Mouse (Mus musculus) forebrain, embryonic 11.5 days (tissue): ENCODE data around the gene Cpne4. TPM values are rescaled to one million over a fixed set of nuclear protein-coding genes. Genes with fewer than 3 reads are reported as not detected.
A peak's percentile ranks its signal among the peaks of the same experiment; 100 is the strongest.

Source experiments
- ATAC-seq: fragments of 200-750 bp; cut with Nextera tagmentation; replicated peaks from 2 replicates; pipeline ENCODE4 v1.8.0; 2017; ENCODE audit warnings: moderate TSS enrichment; ENCODE audit not compliant: low FRiP score
- DNase-seq: peaks from one replicate; pipeline ENCODE4 v3.0.0-alpha.2; 2017; ENCODE audit warnings: low spot score
- H3K27ac ChIP-seq: fragments of 300-500 bp; sonication (generic); 2 replicates; pipeline ENCODE4 v1.5.1; 2014; ENCODE audit warnings: low read depth, low read length
- H3K27me3 ChIP-seq: fragments of 300-500 bp; sonication (generic); 2 replicates; pipeline ENCODE4 v1.6.1; 2014; ENCODE audit warnings: mild to moderate bottlenecking, low read length, mixed read lengths; ENCODE audit not compliant: control insufficient read depth, insufficient read depth
- H3K36me3 ChIP-seq: fragments of 300-500 bp; sonication (generic); 2 replicates; pipeline ENCODE4 v1.6.1; 2014; ENCODE audit warnings: mild to moderate bottlenecking, low read length, moderate library complexity, mixed read lengths; ENCODE audit not compliant: control insufficient read depth, insufficient read depth
- H3K4me1 ChIP-seq: fragments of 300-500 bp; sonication (generic); replicated peaks from 2 replicates; pipeline ENCODE4 v1.6.1; 2014; ENCODE audit warnings: low read length, mixed read lengths; ENCODE audit not compliant: control insufficient read depth, insufficient read depth
- H3K4me2 ChIP-seq: fragments of 300-500 bp; sonication (generic); 2 replicates; pipeline ENCODE4 v1.6.1; 2014; ENCODE audit warnings: low read depth, mild to moderate bottlenecking, low read length, moderate library complexity, mixed read lengths; ENCODE audit not compliant: severe bottlenecking
- H3K4me3 ChIP-seq: fragments of 300-500 bp; sonication (generic); 2 replicates; pipeline ENCODE4 v1.5.1; 2014; ENCODE audit warnings: low read depth, low read length
- H3K9ac ChIP-seq: fragments of 300-500 bp; sonication (generic); 2 replicates; pipeline ENCODE4 v1.6.1; 2014; ENCODE audit warnings: low read length
- H3K9me3 ChIP-seq: fragments of 300-500 bp; sonication (generic); 2 replicates; pipeline ENCODE4 v1.6.1; 2016; ENCODE audit warnings: low read length, mixed read lengths; ENCODE audit not compliant: control insufficient read depth
- WGBS: fragments of 180-500 bp; shearing (Covaris S2); extraction: QIAGEN DNeasy Blood & Tissue Kit; methylation state at CpG from one replicate; pipeline ENCODE4 v1.1.7; 2014; 5-methylcytosine and 5-hydroxymethylcytosine counted together
- polyA plus RNA-seq: library from polyadenylated mRNA; unstranded; fragments of >200 nt; fragmentation: Nextera tagmentation; extraction: Ambion mirVana; gene quantifications from 2 replicates; pipeline ENCODE4 v1.2.1, GENCODE M21; 2014

Gene Cpne4
- 0.25 and 0.39 TPM in 2 replicates for polyA plus RNA-seq

GRCm38 (mm10) chr9:104546986-104547385 lies at the start of gene Cpne4:
Gene Cpne4 (plus strand): TSS chr9:104547286.
- H3K9me3 ChIP-seq: no peaks in the 10 kb centered on the region
- no peak within 1 kb of the TSS for H3K9ac ChIP-seq
- H3K4me3 ChIP-seq: no peak within 1 kb of the TSS
- DNase-seq (no peak), ATAC-seq (no peak)
- no peaks in the 10 kb centered on the region for H3K4me1 ChIP-seq
- WGBS: 81% methylated on average over 2 of the region's 2 CpGs
- no peak within 1 kb of the TSS for H3K4me2 ChIP-seq
- H3K27ac ChIP-seq: no peak within 1 kb of the TSS
- no peaks in the 10 kb centered on the region for H3K36me3 ChIP-seq
- H3K27me3 ChIP-seq: no peaks in the 10 kb centered on the region

DNA sequence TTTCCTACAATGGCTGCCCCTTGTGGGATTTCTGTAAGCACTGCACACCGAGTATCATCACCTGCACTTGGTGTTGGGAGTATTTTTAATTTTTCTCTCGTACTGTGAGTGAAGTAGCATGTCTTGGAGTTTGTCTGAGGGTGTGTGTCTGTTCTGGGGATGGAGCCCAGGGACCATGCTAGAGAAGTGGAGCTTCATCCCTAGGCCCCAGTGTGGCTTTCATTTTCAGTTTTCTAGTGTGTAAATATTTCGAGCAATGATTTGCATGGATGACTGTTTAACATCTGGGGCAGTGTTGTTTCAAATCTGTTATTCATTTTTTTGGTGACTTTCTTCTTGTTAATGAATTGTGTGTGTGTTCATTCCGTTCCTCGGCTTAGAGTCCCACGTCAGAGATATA lies 31.9 kb upstream of the Cpne4 start:
- H3K9ac ChIP-seq: no peak overlapping the region
- H3K9me3 ChIP-seq: no peaks in the 10 kb centered on the region
- H3K4me3 ChIP-seq: no peak overlapping the region
- H3K27ac ChIP-seq: no peak overlapping the region
- ATAC-seq (no peak), DNase-seq (no peak)
- no peaks in the 10 kb centered on the region for H3K27me3 ChIP-seq
- H3K4me2 ChIP-seq: no peak overlapping the region
- no peaks in the 10 kb centered on the region for H3K36me3 ChIP-seq
- no peaks in the 10 kb centered on the region for H3K4me1 ChIP-seq
- 93% methylated on average over 6 of the region's 6 CpGs for WGBS

DNA sequence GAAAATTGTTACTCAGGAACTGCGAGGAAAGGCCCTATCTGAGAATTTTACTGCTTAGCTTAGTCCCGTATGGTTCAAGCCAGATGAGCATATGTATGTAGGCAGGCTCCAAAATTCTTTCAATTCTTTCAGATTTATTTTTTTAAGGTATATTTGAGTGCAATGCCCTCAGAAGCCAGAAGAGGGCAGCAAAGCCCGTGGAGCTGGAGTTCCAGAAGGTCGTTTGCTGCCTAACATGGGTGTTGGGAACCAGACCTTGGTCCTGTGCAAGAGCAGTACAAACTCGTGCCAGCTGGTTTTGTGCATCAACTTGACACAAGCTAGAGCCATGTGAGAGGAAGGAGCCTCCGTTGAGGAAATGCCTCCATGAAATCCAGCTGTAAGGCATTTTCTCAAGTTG lies 11.6 kb upstream of the Cpne4 start:
- DNase-seq (no peak), ATAC-seq (no peak)
- no peak overlapping the region for H3K9ac ChIP-seq
- H3K27me3 ChIP-seq: no peaks in the 10 kb centered on the region
- WGBS: 59% methylated on average over 6 of the region's 6 CpGs
- no peaks in the 10 kb centered on the region for H3K4me1 ChIP-seq
- no peaks in the 10 kb centered on the region; the same call in 1 of the 2 replicates for H3K36me3 ChIP-seq
- no peak overlapping the region for H3K4me2 ChIP-seq
- H3K27ac ChIP-seq: no peak overlapping the region
- H3K4me3 ChIP-seq: no peak overlapping the region
- H3K9me3 ChIP-seq: no peaks in the 10 kb centered on the region

GRCm38 (mm10) chr9:104565815-104566214 lies 18.7 kb downstream of the Cpne4 start:
- H3K36me3 ChIP-seq: no peaks in the 10 kb centered on the region
- 53% methylated on average over 3 of the region's 3 CpGs for whole genome bisulfite sequencing
- no peak for DNase-seq
- H3K9ac ChIP-seq: no peak overlapping the region
- no peak overlapping the region for H3K4me2 ChIP-seq
- ATAC-seq: no peak
- H3K27me3 ChIP-seq: peaks cover 5% of the 10 kb centered on the region
- H3K4me3 ChIP-seq: no peak overlapping the region
- no peak overlapping the region for H3K27ac ChIP-seq
- no peaks in the 10 kb centered on the region for H3K9me3 ChIP-seq
- no peaks in the 10 kb centered on the region for H3K4me1 ChIP-seq

- no peak for ATAC-seq
- Histone ChIP-seq H3K4me2 (no peak overlapping the region), H3K9ac (no peak overlapping the region), H3K36me3 (no peaks in the 10 kb centered on the region), H3K9me3 (no peaks in the 10 kb centered on the region), H3K27me3 (peaks cover 5% of the 10 kb centered on the region), H3K4me3 (no peak overlapping the region), H3K27ac (no peak overlapping the region), H3K4me1 (no peaks in the 10 kb centered on the region)
- whole genome bisulfite sequencing: 89% methylated on average over 5 of the region's 5 CpGs
- no peak for DNase-seq
Measured at GRCm38 (mm10) chr9:104566468-104566867, 19.4 kb downstream of the Cpne4 start.

DNA sequence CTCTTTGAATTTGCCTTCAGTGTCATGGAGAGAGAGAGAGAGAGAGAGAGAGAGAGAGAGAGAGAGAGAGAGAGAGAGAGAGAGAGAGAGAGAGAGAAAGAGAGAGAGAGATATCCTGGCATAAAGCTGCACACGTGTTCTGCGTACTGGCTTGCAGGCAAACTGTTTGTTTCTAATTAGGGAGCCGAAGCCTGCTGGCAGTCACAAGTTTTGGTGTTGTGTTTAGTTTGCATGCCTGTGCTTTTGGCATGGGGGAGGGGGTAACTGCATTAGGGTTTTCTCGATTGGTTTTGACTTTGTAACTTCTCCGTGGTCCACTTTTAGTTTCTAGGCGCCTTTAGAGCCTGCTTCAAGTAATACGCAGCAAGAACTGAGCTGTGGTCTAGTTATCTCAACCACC lies 20.0 kb downstream of the Cpne4 start:
- Histone ChIP-seq H3K9me3 (no peaks in the 10 kb centered on the region), H3K27me3 (peaks cover 5% of the 10 kb centered on the region), H3K4me3 (no peak overlapping the region), H3K27ac (no peak overlapping the region), H3K9ac (no peak overlapping the region), H3K4me1 (no peaks in the 10 kb centered on the region), H3K36me3 (no peaks in the 10 kb centered on the region), H3K4me2 (no peak overlapping the region)
- no peak for DNase-seq
- 78% methylated on average over 7 of the region's 7 CpGs for WGBS
- no peak for ATAC-seq

DNA sequence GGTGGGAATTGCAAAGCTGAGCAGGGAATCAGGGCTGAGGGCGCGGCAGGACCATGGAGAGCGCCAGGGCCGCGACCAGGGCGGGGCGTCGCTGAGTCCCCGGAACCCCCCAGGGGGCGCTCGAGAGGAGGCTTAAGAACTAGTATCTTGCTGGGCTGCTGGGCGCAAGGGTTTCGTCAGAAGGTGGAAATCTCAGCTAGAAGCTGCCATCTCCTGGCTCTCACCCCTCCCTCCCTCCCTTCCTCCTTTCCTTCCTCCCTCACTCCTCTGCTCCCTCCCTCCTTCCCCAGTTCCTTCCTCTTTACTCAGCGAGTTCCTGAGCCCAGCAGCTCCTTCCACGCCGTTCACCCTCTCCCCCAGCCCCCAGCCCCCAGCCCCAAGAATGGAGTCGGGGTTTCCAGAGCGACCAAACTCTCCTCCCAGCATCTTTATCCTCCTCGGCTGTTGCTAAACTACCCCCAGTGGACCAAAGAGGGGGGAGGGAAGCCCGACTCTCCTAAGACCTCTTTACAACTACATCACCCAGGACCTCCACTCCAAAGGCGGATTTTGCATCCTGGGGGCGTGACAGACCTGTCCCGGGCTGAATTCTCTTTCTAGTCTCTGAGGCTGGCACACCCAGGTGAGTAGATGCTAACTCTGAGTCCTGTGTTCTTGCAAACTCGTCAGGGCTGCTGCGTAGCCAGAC lies 22.5 kb downstream of the Cpne4 start:
- Histone ChIP-seq H3K4me3 (peak overlapping the region; percentile 9; the same call in 1 of the 2 replicates), H3K27me3 (peaks cover 5% of the 10 kb centered on the region), H3K9me3 (no peaks in the 10 kb centered on the region), H3K4me2 (peak overlapping the region; percentile 35), H3K9ac (no peak overlapping the region), H3K4me1 (no peaks in the 10 kb centered on the region), H3K36me3 (no peaks in the 10 kb centered on the region), H3K27ac (no peak overlapping the region)
- peak; percentile 85 for ATAC-seq
- DNase-seq: peak; percentile 92
- WGBS: under 1% methylated on average over 24 of the region's 25 CpGs

GRCm38 (mm10) chr9:104572856-104573255 lies 25.8 kb downstream of the Cpne4 start:
- WGBS: 81% methylated on average over 6 of the region's 6 CpGs
- ATAC-seq (no peak), DNase-seq (no peak)

DNA sequence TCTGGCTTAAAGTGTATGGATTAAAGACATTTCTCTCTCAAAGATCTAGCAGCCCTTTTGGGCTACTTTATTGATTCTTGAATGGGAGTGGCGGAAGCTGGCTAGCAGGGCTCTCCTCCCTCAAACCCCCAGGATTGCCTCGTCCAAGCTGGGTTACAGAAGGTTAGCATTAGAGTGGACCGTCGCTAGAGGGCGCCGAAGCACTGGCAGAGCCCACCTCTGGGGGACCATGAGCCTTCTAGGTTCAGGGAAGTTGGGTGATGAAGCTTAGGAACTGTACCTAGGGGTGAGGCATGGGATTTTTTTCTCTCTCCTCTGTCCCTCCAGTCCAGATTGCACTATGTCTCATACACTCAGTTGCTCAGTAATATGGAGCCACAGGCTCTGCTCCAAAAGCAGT lies 27.4 kb downstream of the Cpne4 start:
- Histone ChIP-seq H3K4me2 (no peak overlapping the region), H3K27me3 (peaks cover 5% of the 10 kb centered on the region), H3K9me3 (no peaks in the 10 kb centered on the region), H3K4me1 (no peaks in the 10 kb centered on the region), H3K9ac (no peak overlapping the region), H3K27ac (no peak overlapping the region), H3K4me3 (no peak overlapping the region), H3K36me3 (no peaks in the 10 kb centered on the region)
- peak; percentile 90 for DNase-seq
- 0 out of 2 replicates have a peak, but pooled peaks have one; percentile 61 for ATAC-seq
- WGBS: 0% methylated on average over 6 of the region's 6 CpGs

More at GRCm38 (mm10) chr9:104572856-104573255, 25.8 kb downstream of the Cpne4 start:
- no peak overlapping the region for H3K9ac ChIP-seq
- peaks cover 5% of the 10 kb centered on the region for H3K27me3 ChIP-seq
- H3K4me3 ChIP-seq: no peak overlapping the region
- no peaks in the 10 kb centered on the region for H3K9me3 ChIP-seq
- H3K4me2 ChIP-seq: no peak overlapping the region
- H3K36me3 ChIP-seq: no peaks in the 10 kb centered on the region
- no peaks in the 10 kb centered on the region for H3K4me1 ChIP-seq
- no peak overlapping the region for H3K27ac ChIP-seq
